Mouse (Mus musculus): ENCODE data around the gene Dhrs11. TPM values are rescaled to one million over a fixed set of nuclear protein-coding genes. Genes with fewer than 3 reads are reported as not detected.
"Not testable (repeated sequence)": the region's sequence is repeated elsewhere in the genome, so short reads cannot be mapped to it uniquely, and the experiment has no call there.

Gene Dhrs11
- polyA plus RNA-seq, 1 experiment: 45.7 TPM

GRCm38 (mm10) chr11:84867586-84867985 is 38.8 kb upstream of the Dhrs11 start:
- H3K4me1 ChIP-seq (ENCODE audit: control insufficient read depth): peaks cover 53% of the 10 kb centered on the region

GRCm38 (mm10) chr11:84865268-84865667 is 36.5 kb upstream of the Dhrs11 start:
- Histone ChIP-seq H3K4me1 (ENCODE audit: control insufficient read depth) (peaks cover 54% of the 10 kb centered on the region), H3K27me3 (ENCODE audit: control insufficient read depth) (no peaks in the 10 kb centered on the region), H3K9me3 (ENCODE audit: control insufficient read depth, low read length) (no peaks in the 10 kb centered on the region), H3K36me3 (ENCODE audit: control insufficient read depth) (peaks cover 95% of the 10 kb centered on the region), H3K4me3 (replicated peaks) (peak overlapping the region; percentile 68)
- no peak for TF ChIP-seq TAL1 (IDR thresholded peaks at IDR 0.05; ENCODE audit: low read length)
- TF ChIP-seq GATA1 (IDR thresholded peaks at IDR 0.05; ENCODE audit: low read length): no peak

More at GRCm38 (mm10) chr11:84867586-84867985, 38.8 kb upstream of the Dhrs11 start:
- TF ChIP-seq GATA1 (IDR thresholded peaks at IDR 0.05; ENCODE audit: low read length) (no peak), TAL1 (IDR thresholded peaks at IDR 0.05; ENCODE audit: low read length) (no peak)
- no peaks in the 10 kb centered on the region for H3K27me3 ChIP-seq (ENCODE audit: control insufficient read depth)
- H3K9me3 ChIP-seq (ENCODE audit: control insufficient read depth, low read length): no peaks in the 10 kb centered on the region
- H3K36me3 ChIP-seq (ENCODE audit: control insufficient read depth): peaks cover 86% of the 10 kb centered on the region
- H3K4me3 ChIP-seq (replicated peaks): peak overlapping the region; percentile 68

- TF ChIP-seq GATA1 (IDR thresholded peaks at IDR 0.05; ENCODE audit: low read length) (no peak), TAL1 (IDR thresholded peaks at IDR 0.05; ENCODE audit: low read length) (no peak)
- H3K36me3 ChIP-seq (ENCODE audit: control insufficient read depth): peaks cover 99% of the 10 kb centered on the region
- H3K4me1 ChIP-seq (ENCODE audit: control insufficient read depth): peaks cover 3% of the 10 kb centered on the region; the same call in 1 of the 2 replicates
- no peak overlapping the region for H3K4me3 ChIP-seq (replicated peaks)
- H3K9me3 ChIP-seq (ENCODE audit: control insufficient read depth, low read length): no peaks in the 10 kb centered on the region
- H3K27me3 ChIP-seq (ENCODE audit: control insufficient read depth): no peaks in the 10 kb centered on the region
Measured at GRCm38 (mm10) chr11:84855285-84855684, 26.5 kb upstream of the Dhrs11 start.

GRCm38 (mm10) chr11:84847475-84848090 is 18.8 kb upstream of the Dhrs11 start:
- Histone ChIP-seq H3K27me3 (ENCODE audit: control insufficient read depth) (no peaks in the 10 kb centered on the region), H3K4me1 (ENCODE audit: control insufficient read depth) (peaks cover 2% of the 10 kb centered on the region), H3K36me3 (ENCODE audit: control insufficient read depth) (peaks cover 95% of the 10 kb centered on the region), H3K9me3 (ENCODE audit: control insufficient read depth, low read length) (no peaks in the 10 kb centered on the region), H3K4me3 (replicated peaks) (no peak overlapping the region)
- no peak for TF ChIP-seq TAL1 (IDR thresholded peaks at IDR 0.05; ENCODE audit: low read length)
- no peak for TF ChIP-seq GATA1 (IDR thresholded peaks at IDR 0.05; ENCODE audit: low read length)

GRCm38 (mm10) chr11:84846741-84847474 is 18.1 kb upstream of the Dhrs11 start:
- Histone ChIP-seq H3K36me3 (ENCODE audit: control insufficient read depth) (peaks cover 95% of the 10 kb centered on the region), H3K4me3 (replicated peaks) (no peak overlapping the region), H3K27me3 (ENCODE audit: control insufficient read depth) (no peaks in the 10 kb centered on the region), H3K4me1 (ENCODE audit: control insufficient read depth) (peaks cover 2% of the 10 kb centered on the region), H3K9me3 (ENCODE audit: control insufficient read depth, low read length) (no peaks in the 10 kb centered on the region)
- TF ChIP-seq GATA1 (IDR thresholded peaks at IDR 0.05; ENCODE audit: low read length) (no peak), TAL1 (IDR thresholded peaks at IDR 0.05; ENCODE audit: low read length) (no peak)

GRCm38 (mm10) chr11:84839330-84839729 is 10.5 kb upstream of the Dhrs11 start:
- no peak for TF ChIP-seq TAL1 (IDR thresholded peaks at IDR 0.05; ENCODE audit: low read length)
- no peak for TF ChIP-seq GATA1 (IDR thresholded peaks at IDR 0.05; ENCODE audit: low read length)
- H3K4me3 ChIP-seq (replicated peaks): no peak overlapping the region
- no peaks in the 10 kb centered on the region for H3K27me3 ChIP-seq (ENCODE audit: control insufficient read depth)
- peaks cover 100% of the 10 kb centered on the region for H3K36me3 ChIP-seq (ENCODE audit: control insufficient read depth)
- H3K9me3 ChIP-seq (ENCODE audit: control insufficient read depth, low read length): no peaks in the 10 kb centered on the region
- peaks cover under 1% of the 10 kb centered on the region; the same call in 1 of the 2 replicates for H3K4me1 ChIP-seq (ENCODE audit: control insufficient read depth)

GRCm38 (mm10) chr11:84829495-84829894 is 701 bp upstream of the Dhrs11 start:
- Histone ChIP-seq H3K4me3 (replicated peaks) (peak overlapping the region; percentile 86), H3K36me3 (ENCODE audit: control insufficient read depth) (peaks cover 100% of the 10 kb centered on the region), H3K4me1 (ENCODE audit: control insufficient read depth) (peaks cover 52% of the 10 kb centered on the region)
- not testable (repeated sequence) for H3K9me3 ChIP-seq (ENCODE audit: control insufficient read depth, low read length); H3K27me3 ChIP-seq (ENCODE audit: control insufficient read depth)

- Histone ChIP-seq H3K4me3 (replicated peaks) (peak overlapping the region; percentile 86), H3K27me3 (ENCODE audit: control insufficient read depth) (no peaks in the 10 kb centered on the region), H3K4me1 (ENCODE audit: control insufficient read depth) (peaks cover 66% of the 10 kb centered on the region), H3K36me3 (ENCODE audit: control insufficient read depth) (peaks cover 100% of the 10 kb centered on the region), H3K9me3 (ENCODE audit: control insufficient read depth, low read length) (no peaks in the 10 kb centered on the region)
- TF ChIP-seq TAL1 (IDR thresholded peaks at IDR 0.05; ENCODE audit: low read length) (no peak), GATA1 (IDR thresholded peaks at IDR 0.05; ENCODE audit: low read length) (no peak)
Measured at GRCm38 (mm10) chr11:84827901-84828503, 792 bp downstream of the Dhrs11 start.

GRCm38 (mm10) chr11:84827492-84827891 is 1.3 kb downstream of the Dhrs11 start:
- no peak for TF ChIP-seq TAL1 (IDR thresholded peaks at IDR 0.05; ENCODE audit: low read length)
- no peak for TF ChIP-seq GATA1 (IDR thresholded peaks at IDR 0.05; ENCODE audit: low read length)
- Histone ChIP-seq H3K9me3 (ENCODE audit: control insufficient read depth, low read length) (no peaks in the 10 kb centered on the region), H3K4me1 (ENCODE audit: control insufficient read depth) (peaks cover 71% of the 10 kb centered on the region), H3K27me3 (ENCODE audit: control insufficient read depth) (no peaks in the 10 kb centered on the region), H3K4me3 (replicated peaks) (peak overlapping the region; percentile 86), H3K36me3 (ENCODE audit: control insufficient read depth) (peaks cover 100% of the 10 kb centered on the region)

Measured in erythroblast, embryonic 14.5 days (primary cell).